Mouse (Mus musculus): Measurements from ENCODE around the gene Ncor2.

GRCm38 (mm10) chr5:125067673-125068072 is 111.3 kb downstream of the Ncor2 start:
- no peak for TF ChIP-seq CTCF (IDR thresholded peaks at IDR 0.05; ENCODE audit: low read depth, low read length)
- no peak for TF ChIP-seq POLR2A (IDR thresholded peaks at IDR 0.05; ENCODE audit: borderline replicate concordance, low read depth, low read length)
